Mouse (Mus musculus): Measurements from ENCODE around the gene Ufc1. TPM values are rescaled to one million over a fixed set of nuclear protein-coding genes. Genes with fewer than 3 reads are reported as not detected.

Ufc1 gene
- total and polyA plus RNA-seq, 3 experiments = 71.0 to 408 (median 101) TPM

DNA sequence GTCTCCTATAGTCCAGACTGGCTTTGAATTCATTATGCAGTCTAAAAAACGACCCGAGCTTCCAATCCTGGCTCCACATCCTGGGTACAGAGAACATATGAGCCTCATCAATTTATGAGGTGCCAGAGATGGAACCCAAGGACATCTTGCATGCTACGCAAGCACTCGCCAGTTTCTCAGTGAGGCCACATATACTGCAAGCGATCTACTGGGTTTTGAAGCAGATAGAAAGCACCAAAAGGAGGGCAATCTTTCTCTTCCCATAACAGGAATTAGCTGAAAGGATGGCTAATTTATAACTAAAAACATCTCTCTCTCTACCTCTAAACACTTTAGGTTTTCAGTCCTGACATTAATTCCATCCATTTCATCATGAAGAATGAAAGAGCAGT is 922 bp downstream of the Ufc1 start:
- TF ChIP-seq CHD1 (IDR thresholded peaks at IDR 0.05; ENCODE audit: low read depth, low read length) = 0 out of 2 replicates have a peak, but pooled peaks have one; percentile 19
- TF ChIP-seq ETS1 (IDR thresholded peaks at IDR 0.05; ENCODE audit: low read depth, low read length) = no peak
- peaks cover 14% of the 10 kb centered on the region for H3K79me2 ChIP-seq (ENCODE audit: control insufficient read depth, insufficient read depth, low read length, poor library complexity)
- H3K27me3 ChIP-seq (ENCODE audit: control insufficient read depth in 1 of 2, insufficient read depth in 2 of 2, low read length in 2 of 2) = no peaks in the 10 kb centered on the region; a peak in 1 of 4 replicates
- peak overlapping the region; percentile 99; the same call in 1 of the 2 replicates for H3K27ac ChIP-seq (ENCODE audit: control insufficient read depth, low read depth, low read length)
- peak overlapping the region; percentile 99 for H3K9ac ChIP-seq (ENCODE audit: control insufficient read depth, low read depth, low read length, poor library complexity, severe bottlenecking)
- H3K4me3 ChIP-seq (ENCODE audit: control insufficient read depth in 1 of 2, insufficient read depth in 1 of 2, low read depth in 2 of 2, low read length in 2 of 2) = peak overlapping the region; percentile 83 to 100
- peaks cover 0 to 14% of the 10 kb centered on the region in 2 experiments; a peak in 2 of 4 replicates for H3K36me3 ChIP-seq (ENCODE audit: control insufficient read depth in 1 of 2, insufficient read depth in 2 of 2, low read length in 2 of 2)
- peaks cover 0 to 9% of the 10 kb centered on the region in 2 experiments; a peak in 3 of 4 replicates for H3K4me1 ChIP-seq (ENCODE audit: control insufficient read depth in 1 of 2, insufficient read depth in 2 of 2, low read length in 2 of 2)
- peak; percentile 62 for DNase-seq (ENCODE audit: low read depth, low spot score)
- H3K9me3 ChIP-seq (replicated peaks; ENCODE audit: insufficient read depth, low read length) = no peaks in the 10 kb centered on the region

DNA sequence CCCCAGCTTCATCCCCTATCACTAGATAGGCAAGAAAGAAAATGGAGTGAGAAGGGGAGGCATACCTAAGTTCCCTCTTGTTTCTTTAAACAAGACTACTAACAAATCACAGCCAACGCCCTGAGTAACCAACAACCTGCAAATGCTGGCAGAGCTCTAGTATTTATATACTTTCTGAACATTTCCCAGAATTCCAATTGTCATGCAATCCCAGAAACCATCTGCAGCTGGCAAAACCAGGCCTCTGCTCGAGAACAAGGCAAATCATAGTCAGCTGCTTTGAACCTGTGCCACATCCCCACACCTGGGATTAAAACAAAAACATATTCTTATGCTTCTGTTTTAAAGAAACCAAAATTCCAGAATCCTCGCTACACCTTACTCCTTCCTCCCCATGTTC is 1.5 kb downstream of the Ufc1 start:
- Histone ChIP-seq H3K27ac (ENCODE audit: control insufficient read depth, low read depth, low read length) (no peak overlapping the region), H3K79me2 (ENCODE audit: control insufficient read depth, insufficient read depth, low read length, poor library complexity) (peaks cover 14% of the 10 kb centered on the region), H3K4me3 (ENCODE audit: control insufficient read depth in 1 of 2, insufficient read depth in 1 of 2, low read depth in 2 of 2, low read length in 2 of 2) (peak overlapping the region in 1 of 2 experiments; percentile 83; a peak in 3 of 4 replicates), H3K9me3 (replicated peaks; ENCODE audit: insufficient read depth, low read length) (no peaks in the 10 kb centered on the region), H3K36me3 (ENCODE audit: control insufficient read depth in 1 of 2, insufficient read depth in 2 of 2, low read length in 2 of 2) (peaks cover 0 to 14% of the 10 kb centered on the region in 2 experiments; a peak in 2 of 4 replicates), H3K27me3 (ENCODE audit: control insufficient read depth in 1 of 2, insufficient read depth in 2 of 2, low read length in 2 of 2) (no peaks in the 10 kb centered on the region; a peak in 1 of 4 replicates), H3K9ac (ENCODE audit: control insufficient read depth, low read depth, low read length, poor library complexity, severe bottlenecking) (no peak overlapping the region), H3K4me1 (ENCODE audit: control insufficient read depth in 1 of 2, insufficient read depth in 2 of 2, low read length in 2 of 2) (peaks cover 0 to 9% of the 10 kb centered on the region in 2 experiments; a peak in 3 of 4 replicates)
- TF ChIP-seq CHD2 (IDR thresholded peaks at IDR 0.05; ENCODE audit: low read length) (no peak), CHD1 (IDR thresholded peaks at IDR 0.05; ENCODE audit: low read depth, low read length) (0 out of 2 replicates have a peak, but pooled peaks have one; percentile 5)
- no peak for DNase-seq (ENCODE audit: low read depth, low spot score)

DNA sequence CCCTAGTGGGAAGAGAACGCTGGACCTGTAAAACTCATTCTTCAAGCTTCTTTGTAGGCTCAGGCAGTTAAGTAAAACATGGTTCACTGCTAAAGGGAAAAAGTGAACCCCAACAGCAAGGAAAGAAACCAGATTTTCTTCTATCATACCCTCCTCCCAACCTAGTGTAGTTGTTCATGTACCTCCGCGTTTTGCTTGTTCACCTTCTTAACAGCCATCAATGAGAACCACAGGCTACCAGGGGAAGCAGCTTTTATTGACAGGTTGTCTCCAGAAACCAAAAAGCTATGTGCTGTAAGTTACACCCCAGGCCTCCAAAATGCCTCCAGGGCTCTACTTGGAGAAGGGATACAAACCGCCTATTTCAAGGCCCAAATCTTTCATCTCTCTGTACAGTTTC is 6.5 kb downstream of the Ufc1 start:
- Histone ChIP-seq H3K9me3 (replicated peaks; ENCODE audit: insufficient read depth, low read length) (no peaks in the 10 kb centered on the region), H3K79me2 (ENCODE audit: control insufficient read depth, insufficient read depth, low read length, poor library complexity) (peaks cover 14% of the 10 kb centered on the region), H3K9ac (ENCODE audit: control insufficient read depth, low read depth, low read length, poor library complexity, severe bottlenecking) (no peak overlapping the region), H3K4me1 (ENCODE audit: control insufficient read depth in 1 of 2, insufficient read depth in 2 of 2, low read length in 2 of 2) (peaks cover 0 to 8% of the 10 kb centered on the region in 2 experiments), H3K36me3 (ENCODE audit: control insufficient read depth in 1 of 2, insufficient read depth in 2 of 2, low read length in 2 of 2) (peaks cover 0 to 9% of the 10 kb centered on the region in 2 experiments; a peak in 2 of 4 replicates), H3K4me3 (ENCODE audit: control insufficient read depth in 1 of 2, insufficient read depth in 1 of 2, low read depth in 2 of 2, low read length in 2 of 2) (no peak overlapping the region), H3K27me3 (ENCODE audit: control insufficient read depth in 1 of 2, insufficient read depth in 2 of 2, low read length in 2 of 2) (no peaks in the 10 kb centered on the region), H3K27ac (ENCODE audit: control insufficient read depth, low read depth, low read length) (no peak overlapping the region)
- TF ChIP-seq ZMIZ1 (IDR thresholded peaks at IDR 0.05; ENCODE audit: low read depth, low read length) = no peak
- TF ChIP-seq MYB (IDR thresholded peaks at IDR 0.05; ENCODE audit: low read depth, low read length) = no peak
- no peak for TF ChIP-seq USF1 (IDR thresholded peaks at IDR 0.05; ENCODE audit: low read depth, low read length)
- TF ChIP-seq GATA1 (IDR thresholded peaks at IDR 0.05; ENCODE audit: low read depth, low read length) = no peak
- TF ChIP-seq JUND (IDR thresholded peaks at IDR 0.05; ENCODE audit: low read depth, low read length) = no peak
- TF ChIP-seq POLR2AphosphoS2 (IDR thresholded peaks at IDR 0.05; ENCODE audit: low read length) = no peak
- TF ChIP-seq MXI1 (IDR thresholded peaks at IDR 0.05; ENCODE audit: low read depth, low read length) = no peak
- no peak for TF ChIP-seq MAZ (IDR thresholded peaks at IDR 0.05; ENCODE audit: low read depth, low read length)
- TF ChIP-seq SMC3 (IDR thresholded peaks at IDR 0.05; ENCODE audit: low read depth, low read length) = no peak
- TF ChIP-seq RCOR1 (IDR thresholded peaks at IDR 0.05; ENCODE audit: low read depth, low read length) = no peak
- TF ChIP-seq TCF12 (IDR thresholded peaks at IDR 0.05; ENCODE audit: low read depth, low read length) = no peak
- no peak for TF ChIP-seq POLR2AphosphoS5 (IDR thresholded peaks at IDR 0.05; ENCODE audit: borderline replicate concordance, low read depth, low read length)
- no peak for TF ChIP-seq TAL1 (IDR thresholded peaks at IDR 0.05; ENCODE audit: low read length)
- no peak for DNase-seq (ENCODE audit: low read depth, low spot score)

Data from MEL (cell line).